Comparison of ENCODE assay signal across 12 mouse cellular contexts in the genomic region with DNA sequence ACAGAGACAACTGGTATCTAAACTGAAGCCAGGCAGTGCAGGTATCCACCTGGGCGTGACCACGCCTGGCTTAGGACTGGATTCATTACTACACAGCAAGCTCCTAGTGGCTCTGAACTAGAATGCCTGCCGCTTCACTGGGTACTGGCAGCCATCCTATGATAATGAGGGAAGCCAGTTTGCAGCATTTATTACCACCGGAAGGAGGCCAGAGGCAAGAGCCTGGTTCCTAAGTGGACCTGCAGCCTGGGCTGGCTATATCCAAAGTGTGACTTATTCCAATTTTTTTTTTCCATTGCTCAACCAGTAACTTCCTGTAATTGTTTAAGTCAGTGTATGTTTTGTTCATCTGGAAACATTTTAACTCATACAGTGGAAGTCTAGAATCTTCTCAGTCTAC. TPM values are rescaled to one million over a fixed set of nuclear protein-coding genes. Genes with fewer than 3 reads are reported as not detected.
DNase-seq lines count a peak whose midpoint lies in the region; ATAC-seq and TF ChIP-seq lines count a peak whose summit lies in the region.
"Had no signal": no experiment of that assay in that cellular context is flagged by ENCODE, and none has a peak within 500 bp of the region (broad histone marks: within the 10 kb centered on the region; RNA-seq: fewer than 3 reads in every experiment).

No protein-coding gene starts in this region.

- no peak overlapping the region for H3K4me3 ChIP-seq in hindbrain, postnatal 0 days (ENCODE audit: low read length)
- no peak overlapping the region for H3K4me3 ChIP-seq in hindbrain, embryonic 14.5 days (replicated peaks; ENCODE audit: low read length)
- no peak overlapping the region for H3K4me3 ChIP-seq in brown adipose tissue, adult 24 weeks (ENCODE audit: insufficient read depth, low read depth, low read length)
- H3K4me3 ChIP-seq: erythroblast, embryonic 14.5 days; liver, embryonic 12.5 days; midbrain, embryonic 10.5 days had no signal

- peak; percentile 67 for DNase-seq in cerebellum, postnatal 14 days
- no peak for DNase-seq in cerebellum, adult 11 months
- no peak for DNase-seq in hindbrain, postnatal 0 days (ENCODE audit: low spot score)
- DNase-seq in hindbrain, embryonic 14.5 days (ENCODE audit: low spot score), result no peak
- peak; percentile 49 for DNase-seq in kidney, postnatal 10 days
- no peak for DNase-seq in MN1 (ENCODE audit: low spot score)
- DNase-seq in ovary, postnatal 10 days (ENCODE audit: low spot score), result no peak
- DNase-seq: thymus, adult 18-20 months had no signal

- H3K9me3 ChIP-seq in hindbrain, postnatal 0 days (ENCODE audit: low read length), result no peaks in the 10 kb centered on the region
- H3K9me3 ChIP-seq in hindbrain, embryonic 14.5 days (ENCODE audit: control insufficient read depth, low read length), result no peaks in the 10 kb centered on the region
- H3K9me3 ChIP-seq: liver, embryonic 12.5 days; midbrain, embryonic 10.5 days had no signal

- no peak overlapping the region for H3K9ac ChIP-seq in hindbrain, postnatal 0 days (replicated peaks; ENCODE audit: low read length)
- no peak overlapping the region for H3K9ac ChIP-seq in hindbrain, embryonic 14.5 days
- H3K9ac ChIP-seq: liver, embryonic 12.5 days had no signal

- peaks cover 5% of the 10 kb centered on the region; the same call in 1 of the 2 replicates for H3K4me1 ChIP-seq in hindbrain, postnatal 0 days (ENCODE audit: insufficient read depth, low read length)
- H3K4me1 ChIP-seq in hindbrain, embryonic 14.5 days (replicated peaks; ENCODE audit: control insufficient read depth, insufficient read depth, low read length), result peaks cover 8% of the 10 kb centered on the region; the same call in 1 of the 2 replicates
- H3K4me1 ChIP-seq in brown adipose tissue, adult 24 weeks (ENCODE audit: control insufficient read depth, insufficient read depth, insufficient read length, low read length), result peaks cover 28% of the 10 kb centered on the region

- ATAC-seq in hindbrain, postnatal 0 days, result no peak
- no peak for ATAC-seq in hindbrain, embryonic 14.5 days (ENCODE audit: low FRiP score)
- ATAC-seq: liver, embryonic 12.5 days had no signal

- H3K36me3 ChIP-seq in hindbrain, postnatal 0 days (ENCODE audit: insufficient read depth, low read length), result no peaks in the 10 kb centered on the region
- 0 out of 2 replicates have a peak, but pooled peaks cover 5% of the 10 kb centered on the region for H3K36me3 ChIP-seq in hindbrain, embryonic 14.5 days (replicated peaks; ENCODE audit: control insufficient read depth, insufficient read depth)
- H3K36me3 ChIP-seq: midbrain, embryonic 10.5 days had no signal

- peak; percentile 33 for TF ChIP-seq CTCF in hindbrain, postnatal 0 days (IDR thresholded peaks at IDR 0.05; ENCODE audit: low read depth)

- H3K27ac ChIP-seq in hindbrain, postnatal 0 days, result no peak overlapping the region
- no peak overlapping the region for H3K27ac ChIP-seq in hindbrain, embryonic 14.5 days
- peak overlapping the region; percentile 96 for H3K27ac ChIP-seq in brown adipose tissue, adult 24 weeks (replicated peaks; ENCODE audit: low read depth, low read length)
- H3K27ac ChIP-seq: liver, embryonic 12.5 days; midbrain, embryonic 10.5 days had no signal

- no peaks in the 10 kb centered on the region for H3K27me3 ChIP-seq in hindbrain, postnatal 0 days (ENCODE audit: insufficient read depth, low read length)
- H3K27me3 ChIP-seq in hindbrain, embryonic 14.5 days (ENCODE audit: control insufficient read depth, insufficient read depth, low read length), result no peaks in the 10 kb centered on the region

- H3K4me2 ChIP-seq in hindbrain, postnatal 0 days (ENCODE audit: low read depth, low read length), result no peak overlapping the region
- H3K4me2 ChIP-seq in hindbrain, embryonic 14.5 days (replicated peaks), result no peak overlapping the region
- H3K4me2 ChIP-seq: liver, embryonic 12.5 days had no signal

- WGBS in hindbrain, postnatal 0 days, result 50% methylated on average over 4 of the region's 4 CpGs
- 70% methylated on average over 4 of the region's 4 CpGs for WGBS in hindbrain, embryonic 14.5 days

RNA-seq across cellular contexts. Expression of a gene that starts 7.9 kb away (rescaled TPM):
- total RNA-seq in hindbrain, postnatal 0 days (2014; rRNA removed), result 17.4 and 26.2 TPM in 2 replicates
- 12.8 and 13.6 TPM in 2 replicates for polyA plus RNA-seq in hindbrain, postnatal 0 days (2015; fragmentation: Nextera tagmentation; extraction: Ambion mirVana)
- 9.9 and 10.7 TPM in 2 replicates for polyA plus RNA-seq in hindbrain, embryonic 14.5 days (2014; fragmentation: Nextera tagmentation; extraction: Ambion mirVana)
- polyA plus RNA-seq in brown adipose tissue, adult 24 weeks (2012; ENCODE audit: insufficient read depth, insufficient read length, missing spikeins), result 12.5 and 15.2 TPM in 2 replicates

RNA-seq across cellular contexts. Expression of a gene that starts 20.4 kb away (rescaled TPM):
- 46.3 and 52.1 TPM in 2 replicates for total RNA-seq in hindbrain, postnatal 0 days (2014; rRNA removed)
- polyA plus RNA-seq in hindbrain, postnatal 0 days (2015; fragmentation: Nextera tagmentation; extraction: Ambion mirVana), result 23.4 and 23.6 TPM in 2 replicates
- polyA plus RNA-seq in hindbrain, embryonic 14.5 days (2014; fragmentation: Nextera tagmentation; extraction: Ambion mirVana), result 28.3 and 31.1 TPM in 2 replicates
- polyA plus RNA-seq in brown adipose tissue, adult 24 weeks (2012; ENCODE audit: insufficient read depth, insufficient read length, missing spikeins), result 4.5 and 5.0 TPM in 2 replicates

Comparison
In these comparisons a context has a peak if more than half of its experiments do, and no peak if none do; other contexts are left out.
1. DNase-seq: peak in cerebellum, postnatal 14 days (2 of 2) and kidney, postnatal 10 days (single experiment); none in cerebellum, adult 11 months (single experiment), hindbrain, postnatal 0 days (single experiment), hindbrain, embryonic 14.5 days (single experiment), MN1 (single experiment) and ovary, postnatal 10 days (single experiment).